Mouse (Mus musculus): ENCODE measurements around the gene Pctp. TPM values are rescaled to one million over a fixed set of nuclear protein-coding genes. Genes with fewer than 3 reads are reported as not detected.

Pctp gene
- polyA plus RNA-seq, 1 experiment, result 2.3 TPM

- Histone ChIP-seq H3K27me3 (replicated peaks) (no peaks in the 10 kb centered on the region), H3K36me3 (replicated peaks; ENCODE audit: low read length) (peaks cover 29% of the 10 kb centered on the region), H3K9me3 (no peaks in the 10 kb centered on the region), H3K4me1 (peaks cover 20% of the 10 kb centered on the region), H3K4me3 (replicated peaks) (no peak overlapping the region)
- TF ChIP-seq FLI1 (IDR thresholded peaks at IDR 0.05; ENCODE audit: low read length), result no peak
Measured at GRCm38 (mm10) chr11:89996856-89997255, 5.8 kb downstream of the Pctp start.

DNA sequence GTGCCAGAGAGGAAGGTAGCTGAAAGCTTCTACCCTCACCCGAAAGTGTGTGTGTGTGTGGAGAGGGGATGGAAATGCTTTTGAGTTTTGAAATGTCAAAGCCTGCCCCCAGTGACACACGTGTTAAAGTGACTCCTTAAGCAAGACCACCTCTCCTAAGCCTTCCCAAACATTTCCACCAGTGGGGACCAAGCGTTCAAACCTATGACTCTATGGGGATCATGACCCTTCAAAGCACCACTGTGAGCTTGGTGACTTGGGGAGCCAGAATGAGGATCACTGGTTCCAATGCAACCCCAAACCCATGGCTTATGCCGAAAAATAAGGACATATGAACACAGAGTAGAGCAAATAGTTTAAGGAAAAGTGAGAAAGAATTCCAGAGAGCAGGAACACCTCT, 6.3 kb downstream of the Pctp start:
- Histone ChIP-seq H3K27me3 (replicated peaks) (no peaks in the 10 kb centered on the region), H3K4me3 (replicated peaks) (no peak overlapping the region), H3K36me3 (replicated peaks; ENCODE audit: low read length) (peaks cover 29% of the 10 kb centered on the region), H3K4me1 (peaks cover 15% of the 10 kb centered on the region), H3K9me3 (no peaks in the 10 kb centered on the region)
- TF ChIP-seq GATA1 (IDR thresholded peaks at IDR 0.05; ENCODE audit: borderline replicate concordance, low read length), result no peak
- TF ChIP-seq FLI1 (IDR thresholded peaks at IDR 0.05; ENCODE audit: low read length), result no peak

- Histone ChIP-seq H3K4me3 (replicated peaks) (no peak overlapping the region), H3K27me3 (replicated peaks) (no peaks in the 10 kb centered on the region), H3K4me1 (peaks cover 7% of the 10 kb centered on the region), H3K9me3 (no peaks in the 10 kb centered on the region), H3K36me3 (replicated peaks; ENCODE audit: low read length) (peaks cover 28% of the 10 kb centered on the region)
- TF ChIP-seq GATA1 (IDR thresholded peaks at IDR 0.05; ENCODE audit: borderline replicate concordance, low read length), result no peak
- no peak for TF ChIP-seq FLI1 (IDR thresholded peaks at IDR 0.05; ENCODE audit: low read length)
Measured at GRCm38 (mm10) chr11:89995596-89995995, 7.1 kb downstream of the Pctp start.

DNA sequence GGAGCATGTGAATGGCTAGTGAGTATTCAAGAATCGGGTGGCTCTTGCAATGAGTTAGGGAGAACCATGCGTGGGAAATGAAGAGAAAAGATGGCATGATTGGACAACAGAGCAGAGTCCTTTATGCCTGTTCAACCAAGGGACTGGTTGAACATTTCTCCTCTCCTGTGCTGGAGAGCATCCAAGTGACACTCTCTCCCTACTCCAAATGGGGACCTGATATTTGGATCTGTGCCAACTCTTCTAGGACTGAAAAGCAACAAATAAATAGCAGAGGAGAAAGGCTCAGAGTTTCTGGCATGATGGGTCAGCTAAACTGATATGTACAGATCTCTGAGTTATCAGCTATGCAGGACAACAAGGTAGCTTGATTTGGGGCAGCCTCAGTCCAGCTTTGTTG, 8.0 kb downstream of the Pctp start:
- Histone ChIP-seq H3K27me3 (replicated peaks) (no peaks in the 10 kb centered on the region), H3K4me1 (peaks cover 9% of the 10 kb centered on the region), H3K4me3 (replicated peaks) (no peak overlapping the region), H3K36me3 (replicated peaks; ENCODE audit: low read length) (peaks cover 29% of the 10 kb centered on the region), H3K9me3 (no peaks in the 10 kb centered on the region)
- TF ChIP-seq FLI1 (IDR thresholded peaks at IDR 0.05; ENCODE audit: low read length) (no peak), GATA1 (IDR thresholded peaks at IDR 0.05; ENCODE audit: borderline replicate concordance, low read length) (no peak)

GRCm38 (mm10) chr11:89991661-89992060, 11.0 kb downstream of the Pctp start:
- Histone ChIP-seq H3K27me3 (replicated peaks) (peaks cover 2% of the 10 kb centered on the region), H3K4me1 (peaks cover 15% of the 10 kb centered on the region), H3K9me3 (no peaks in the 10 kb centered on the region), H3K36me3 (replicated peaks; ENCODE audit: low read length) (peaks cover 15% of the 10 kb centered on the region), H3K4me3 (replicated peaks) (no peak overlapping the region)
- TF ChIP-seq FLI1 (IDR thresholded peaks at IDR 0.05; ENCODE audit: low read length), result no peak
- no peak for TF ChIP-seq GATA1 (IDR thresholded peaks at IDR 0.05; ENCODE audit: borderline replicate concordance, low read length)

DNA sequence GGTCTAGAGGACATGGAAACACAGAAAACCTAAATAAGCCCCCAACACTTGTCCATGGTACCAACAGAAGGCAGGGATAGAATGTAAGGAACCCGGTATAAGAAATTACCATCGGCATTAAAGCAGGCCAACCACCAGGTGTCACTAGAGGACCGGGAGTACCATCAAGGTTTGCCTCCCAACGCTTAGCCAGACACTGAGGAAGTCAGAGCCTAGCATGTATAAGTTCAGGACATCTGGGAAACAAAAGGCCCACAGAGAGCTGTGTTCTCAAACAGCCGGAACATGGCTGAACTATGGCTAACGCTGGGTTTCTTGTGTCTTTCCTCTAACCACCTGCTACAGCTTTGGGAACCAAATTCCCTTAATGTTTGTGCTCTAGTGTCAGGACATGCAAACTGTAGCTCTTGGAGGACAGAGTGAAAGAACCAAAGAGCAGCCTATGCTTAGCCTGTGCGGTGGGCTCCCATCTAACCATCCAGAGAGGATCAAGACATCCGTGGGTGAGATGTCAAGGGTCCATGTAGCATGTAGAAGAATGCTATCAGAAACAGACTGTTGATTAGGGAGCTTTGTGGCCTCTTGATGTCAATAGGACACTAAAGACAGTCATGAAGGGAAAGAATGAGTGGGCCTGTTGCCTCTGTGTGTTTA, 13.6 kb downstream of the Pctp start:
- peaks cover 23% of the 10 kb centered on the region for H3K36me3 ChIP-seq (replicated peaks; ENCODE audit: low read length)
- no peak for TF ChIP-seq FLI1 (IDR thresholded peaks at IDR 0.05; ENCODE audit: low read length)
- no peak for TF ChIP-seq GATA1 (IDR thresholded peaks at IDR 0.05; ENCODE audit: borderline replicate concordance, low read length)
- no peaks in the 10 kb centered on the region for H3K9me3 ChIP-seq
- H3K4me1 ChIP-seq, result peaks cover 35% of the 10 kb centered on the region
- no peak overlapping the region for H3K4me3 ChIP-seq (replicated peaks)
- H3K27me3 ChIP-seq (replicated peaks), result peaks cover 2% of the 10 kb centered on the region

DNA sequence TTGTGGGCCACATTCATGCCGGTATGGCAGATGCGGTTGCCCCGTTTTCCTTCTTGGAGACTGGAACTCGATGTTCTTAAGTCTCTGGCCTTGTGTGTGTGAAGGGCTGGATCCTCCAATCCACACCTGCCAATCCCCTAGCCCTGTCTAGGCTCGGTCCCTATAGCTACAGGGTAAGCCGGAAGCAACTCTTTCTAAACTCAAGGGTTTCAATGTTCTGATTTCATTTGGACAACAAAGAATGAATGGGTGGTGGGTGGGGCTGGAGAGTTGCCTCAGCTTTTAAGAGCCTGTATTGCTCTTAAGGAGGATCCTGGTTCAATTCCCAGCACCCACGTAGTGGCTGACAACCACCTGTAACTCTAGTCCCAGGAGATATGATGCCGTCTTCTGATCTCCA, 16.2 kb downstream of the Pctp start:
- Histone ChIP-seq H3K9me3 (no peaks in the 10 kb centered on the region), H3K36me3 (replicated peaks; ENCODE audit: low read length) (peaks cover 26% of the 10 kb centered on the region), H3K4me1 (peaks cover 32% of the 10 kb centered on the region), H3K4me3 (replicated peaks) (no peak overlapping the region), H3K27me3 (replicated peaks) (peaks cover 2% of the 10 kb centered on the region)
- no peak for TF ChIP-seq GATA1 (IDR thresholded peaks at IDR 0.05; ENCODE audit: borderline replicate concordance, low read length)
- TF ChIP-seq FLI1 (IDR thresholded peaks at IDR 0.05; ENCODE audit: low read length), result no peak

GRCm38 (mm10) chr11:89985200-89986187, 17.2 kb downstream of the Pctp start:
- H3K4me1 ChIP-seq, result peaks cover 32% of the 10 kb centered on the region
- H3K9me3 ChIP-seq, result no peaks in the 10 kb centered on the region
- H3K4me3 ChIP-seq (replicated peaks), result peak overlapping the region; percentile 35
- no peak for TF ChIP-seq FLI1 (IDR thresholded peaks at IDR 0.05; ENCODE audit: low read length)
- no peak for TF ChIP-seq GATA1 (IDR thresholded peaks at IDR 0.05; ENCODE audit: borderline replicate concordance, low read length)
- peaks cover 23% of the 10 kb centered on the region for H3K36me3 ChIP-seq (replicated peaks; ENCODE audit: low read length)
- H3K27me3 ChIP-seq (replicated peaks), result peaks cover 2% of the 10 kb centered on the region

DNA sequence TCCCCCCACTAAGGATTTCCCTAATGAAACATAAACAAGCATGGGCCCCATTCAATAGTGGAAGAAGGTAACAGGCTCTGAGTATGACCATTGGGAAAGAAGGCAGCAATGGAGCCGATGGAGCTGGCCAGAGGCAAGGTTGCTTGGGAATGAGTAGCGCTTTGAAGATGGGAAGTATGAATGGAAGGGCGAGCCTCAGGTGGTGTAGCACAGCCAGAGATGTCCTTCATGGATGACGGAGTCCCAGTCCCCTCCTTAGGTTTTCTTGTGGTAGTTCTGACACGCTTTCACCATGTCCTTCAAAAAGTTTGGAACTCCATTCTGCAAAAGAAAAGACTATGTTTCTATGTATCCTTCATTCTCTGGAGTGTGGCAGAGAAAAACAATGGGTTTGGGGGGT, 18.3 kb downstream of the Pctp start:
- Histone ChIP-seq H3K4me1 (peaks cover 28% of the 10 kb centered on the region), H3K27me3 (replicated peaks) (peaks cover 5% of the 10 kb centered on the region), H3K36me3 (replicated peaks; ENCODE audit: low read length) (peaks cover 20% of the 10 kb centered on the region), H3K4me3 (replicated peaks) (no peak overlapping the region), H3K9me3 (no peaks in the 10 kb centered on the region)
- no peak for TF ChIP-seq GATA1 (IDR thresholded peaks at IDR 0.05; ENCODE audit: borderline replicate concordance, low read length)
- no peak for TF ChIP-seq FLI1 (IDR thresholded peaks at IDR 0.05; ENCODE audit: low read length)

DNA sequence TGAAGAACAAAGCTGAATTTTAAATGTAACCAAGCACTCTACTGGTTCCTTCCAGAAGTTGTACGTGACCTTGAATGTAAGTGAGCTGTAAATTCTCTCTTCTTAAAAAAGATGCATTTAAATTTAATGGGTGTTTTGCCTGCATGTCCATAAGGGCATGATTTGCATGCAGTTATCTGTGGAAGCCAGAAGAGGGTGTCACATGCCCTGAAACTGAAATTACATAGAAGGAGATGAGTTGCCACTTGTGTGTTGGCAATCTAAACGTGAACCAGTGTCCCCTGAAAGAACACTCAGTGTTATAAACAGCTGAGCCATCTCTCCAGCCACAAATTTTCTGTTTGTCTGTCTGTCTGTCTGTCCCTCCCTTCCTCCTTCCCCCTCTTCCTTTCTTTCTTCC, 19.8 kb downstream of the Pctp start:
- peaks cover 17% of the 10 kb centered on the region for H3K36me3 ChIP-seq (replicated peaks; ENCODE audit: low read length)
- TF ChIP-seq FLI1 (IDR thresholded peaks at IDR 0.05; ENCODE audit: low read length), result no peak
- no peak for TF ChIP-seq GATA1 (IDR thresholded peaks at IDR 0.05; ENCODE audit: borderline replicate concordance, low read length)
- H3K9me3 ChIP-seq, result no peaks in the 10 kb centered on the region
- H3K27me3 ChIP-seq (replicated peaks), result peaks cover 5% of the 10 kb centered on the region
- no peak overlapping the region for H3K4me3 ChIP-seq (replicated peaks)
- peaks cover 24% of the 10 kb centered on the region for H3K4me1 ChIP-seq

All from megakaryocyte, embryonic 14.5 days (primary cell).